Mouse (Mus musculus): ENCODE data around the gene Dpy30.

Gene Dpy30

DNA sequence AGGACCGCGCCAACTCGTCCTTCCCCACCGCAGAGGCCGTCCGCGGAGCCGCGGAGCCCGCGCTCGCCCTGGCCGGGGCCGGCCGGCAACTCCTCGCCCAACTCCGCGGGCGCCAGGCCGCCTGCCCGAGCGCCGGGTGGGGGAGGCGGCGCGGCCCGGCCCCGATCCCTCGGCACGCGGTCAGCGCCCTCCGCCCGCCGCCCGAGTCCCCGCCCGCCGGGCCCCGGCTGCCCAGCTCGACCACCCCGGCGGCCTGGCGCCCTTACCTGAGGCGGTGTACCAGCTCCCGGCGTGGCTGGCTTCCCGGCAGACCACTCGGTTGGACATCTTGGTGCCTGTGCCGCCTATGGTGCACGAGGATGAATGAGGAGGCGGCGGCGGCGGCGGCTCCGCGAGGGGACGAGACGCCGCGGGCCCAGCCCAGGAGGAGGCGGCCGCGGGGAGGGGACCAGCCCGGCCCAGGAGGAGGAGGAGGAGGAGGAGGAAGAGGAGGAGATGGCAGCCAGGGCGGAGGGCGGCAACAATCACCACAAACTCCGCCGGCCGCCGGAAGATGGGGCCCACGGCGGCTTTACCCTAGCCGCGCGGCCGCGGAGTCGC, 29.2 kb downstream of the Dpy30 start:
- DNase-seq (ENCODE audit: low spot score) = peak; percentile 90

DNA sequence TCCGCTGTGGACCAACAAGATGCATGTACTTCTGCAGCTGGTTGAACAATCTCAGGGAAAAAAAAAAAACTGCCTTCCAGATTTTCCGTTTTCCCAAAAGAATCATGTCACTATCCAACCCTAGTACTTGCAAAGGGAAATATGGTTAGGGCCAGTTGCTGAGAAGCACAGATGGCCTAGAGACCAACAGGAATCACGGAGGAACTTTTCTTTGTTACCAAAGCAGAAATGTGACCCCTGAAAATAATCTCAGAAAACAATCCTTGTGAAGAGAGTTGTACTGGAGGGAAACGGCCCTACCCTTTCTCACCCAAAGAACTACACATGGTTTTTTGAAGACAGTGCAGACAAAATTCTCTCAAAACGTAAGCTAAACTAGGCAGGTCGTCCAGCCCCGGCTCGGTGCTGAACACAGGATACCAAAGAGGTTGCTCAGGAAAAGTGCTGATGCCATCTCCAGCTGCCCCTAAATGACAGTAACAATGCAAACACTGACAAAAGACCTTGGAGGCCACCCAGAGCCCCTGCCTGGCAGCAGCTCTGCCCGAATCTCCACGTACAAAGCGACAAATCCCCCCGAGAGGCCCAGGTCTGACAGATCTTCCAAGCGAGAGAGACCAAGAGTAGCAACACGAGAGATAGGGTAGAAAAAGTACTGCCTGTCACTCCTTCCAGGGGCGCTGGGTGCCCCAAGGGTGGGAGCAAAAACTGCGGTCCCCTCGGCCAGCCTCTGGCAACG, 29.9 kb downstream of the Dpy30 start:
- no peak for DNase-seq (ENCODE audit: low spot score)

- DNase-seq (ENCODE audit: low spot score) = no peak
Observed at GRCm38 (mm10) chr17:74291640-74292361, 31.9 kb downstream of the Dpy30 start.

- no peak for DNase-seq (ENCODE audit: low spot score)
Observed at GRCm38 (mm10) chr17:74290869-74291268, 32.9 kb downstream of the Dpy30 start.

- DNase-seq (ENCODE audit: low spot score) = no peak
Observed at GRCm38 (mm10) chr17:74290198-74290597, 33.5 kb downstream of the Dpy30 start.

GRCm38 (mm10) chr17:74288626-74289025, 35.1 kb downstream of the Dpy30 start:
- DNase-seq (ENCODE audit: low spot score) = no peak

GRCm38 (mm10) chr17:74286140-74286730, 37.5 kb downstream of the Dpy30 start:
- DNase-seq (ENCODE audit: low spot score) = no peak

DNA sequence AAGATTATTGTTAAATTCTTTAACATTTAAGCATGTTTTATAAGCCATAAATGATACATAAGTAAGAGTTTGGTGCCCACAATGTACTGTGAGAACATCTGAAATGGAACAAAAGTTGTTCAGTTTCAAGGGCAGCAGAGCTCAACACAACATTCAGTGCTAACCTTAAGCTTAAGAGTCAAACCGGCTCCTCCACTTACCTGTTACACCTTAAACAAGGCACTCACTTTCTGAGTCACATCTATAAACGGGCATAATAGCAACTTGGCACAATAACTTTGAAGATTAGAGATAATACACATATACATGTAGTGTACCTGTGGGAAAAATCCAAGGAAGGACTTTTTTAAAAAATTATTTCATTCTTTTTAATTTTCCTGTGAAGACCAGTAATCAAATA, 38.0 kb downstream of the Dpy30 start:
- DNase-seq (ENCODE audit: low spot score) = peak; percentile 45

GRCm38 (mm10) chr17:74284397-74285115, 39.2 kb downstream of the Dpy30 start:
- peak; percentile 44 for DNase-seq (ENCODE audit: low spot score)

GRCm38 (mm10) chr17:74282024-74282423, 41.7 kb downstream of the Dpy30 start:
- DNase-seq (ENCODE audit: low spot score) = no peak

- DNase-seq (ENCODE audit: low spot score) = no peak
Observed at GRCm38 (mm10) chr17:74278966-74279869, 44.5 kb downstream of the Dpy30 start.

DNA sequence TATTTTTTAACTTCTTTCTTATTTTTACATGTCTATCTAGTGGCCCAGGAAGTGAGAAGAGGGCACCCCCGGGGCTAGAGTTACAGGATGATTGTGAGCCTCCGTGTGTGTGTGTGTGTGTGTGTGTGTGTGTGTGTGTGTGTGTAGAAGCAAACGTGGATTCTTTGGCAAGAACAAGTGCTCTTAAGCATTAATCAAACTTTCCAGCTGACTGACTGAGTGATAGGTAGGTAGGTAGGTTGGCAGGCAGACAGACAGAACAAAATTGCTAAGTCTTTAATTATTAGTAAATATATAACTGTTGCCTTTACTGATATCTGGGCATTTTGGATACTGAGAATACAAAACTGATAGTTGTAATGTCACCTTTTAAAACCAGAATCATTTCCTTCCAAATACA, 49.3 kb downstream of the Dpy30 start:
- no peak for DNase-seq (ENCODE audit: low spot score)

DNA sequence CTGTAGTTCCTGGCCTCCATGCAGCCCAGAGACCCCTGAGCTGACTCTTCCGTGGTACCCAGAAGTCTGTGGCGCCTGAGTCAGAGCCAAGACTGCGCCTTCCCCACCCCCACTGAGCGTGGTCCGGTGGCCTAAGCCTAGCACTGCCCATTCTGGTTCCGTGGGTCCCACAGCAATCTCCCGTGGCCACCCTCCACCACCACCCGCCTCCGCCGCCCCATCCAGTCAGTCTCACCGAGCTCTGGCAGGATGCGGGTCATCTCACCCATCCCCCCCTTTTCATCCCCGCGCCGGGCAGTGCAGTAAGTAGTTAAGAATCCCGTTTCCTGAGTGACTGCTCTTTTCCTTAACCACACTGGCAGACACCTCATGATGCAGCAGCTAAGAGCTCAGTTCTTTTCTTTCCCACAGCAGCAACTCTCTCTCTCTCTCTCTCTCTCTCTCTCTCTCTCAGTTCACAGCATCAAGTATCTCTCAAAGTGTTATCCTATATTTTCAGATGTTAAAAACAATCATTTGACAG, 51.0 kb downstream of the Dpy30 start:
- DNase-seq (ENCODE audit: low spot score) = no peak

- no peak for DNase-seq (ENCODE audit: low spot score)
Observed at GRCm38 (mm10) chr17:74271541-74272268, 52.0 kb downstream of the Dpy30 start.

GRCm38 (mm10) chr17:74270205-74270604, 53.5 kb downstream of the Dpy30 start:
- no peak for DNase-seq (ENCODE audit: low spot score)

- no peak for DNase-seq (ENCODE audit: low spot score)
Observed at GRCm38 (mm10) chr17:74267415-74268180, 56.1 kb downstream of the Dpy30 start.

DNA sequence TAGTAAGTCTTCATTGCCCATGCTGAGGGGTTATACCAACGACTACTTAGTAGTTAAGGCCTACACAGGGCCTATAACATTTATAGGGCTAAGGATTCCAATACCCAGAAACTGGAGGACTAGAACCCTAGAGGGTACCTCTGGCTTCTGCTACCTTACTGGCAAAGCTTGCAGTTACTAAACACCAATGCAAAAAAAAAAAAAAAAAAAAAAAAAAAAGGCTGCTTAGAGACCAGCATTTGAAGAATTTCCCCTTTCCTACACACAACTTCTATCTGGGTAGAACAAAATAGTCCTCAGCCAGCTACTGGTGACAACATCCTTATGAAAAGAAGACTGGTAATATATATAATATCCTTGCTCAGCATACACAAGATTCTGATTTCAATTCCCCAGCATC, 58.1 kb downstream of the Dpy30 start:
- DNase-seq (ENCODE audit: low spot score) = no peak

- DNase-seq (ENCODE audit: low spot score) = no peak
Observed at GRCm38 (mm10) chr17:74265156-74265505, 58.6 kb downstream of the Dpy30 start.
